Mouse (Mus musculus) left cerebral cortex, adult 18-20 months (tissue): ENCODE measurements around the gene Tmem232. TPM values are rescaled to one million over a fixed set of nuclear protein-coding genes. Genes with fewer than 3 reads are reported as not detected.
"Not testable (repeated sequence)": the region's sequence is repeated elsewhere in the genome, so short reads cannot be mapped to it uniquely, and the experiment has no call there.

Experiments
- DNase-seq, 2 experiments: peaks; one replicate each; pipeline ENCODE4 v3.0.0; 2021 to 2022; ENCODE audit warnings: low spot score in 2 of 2, mixed read lengths in 1 of 2
- microRNA-seq, 2 experiments: library from miRNA; unstranded; fragments of <30 nt; microRNA quantifications; one replicate each; pipeline ENCODE4 v1.2.0; 2021
- total RNA-seq, 2 experiments: library from RNA; stranded (reverse); gene quantifications; 2 replicates each; pipeline ENCODE4 v1.2.3; 2021

Tmem232 gene
- total RNA-seq, 2 experiments from 2014 or later: 1.9 to 2.5 TPM

DNA sequence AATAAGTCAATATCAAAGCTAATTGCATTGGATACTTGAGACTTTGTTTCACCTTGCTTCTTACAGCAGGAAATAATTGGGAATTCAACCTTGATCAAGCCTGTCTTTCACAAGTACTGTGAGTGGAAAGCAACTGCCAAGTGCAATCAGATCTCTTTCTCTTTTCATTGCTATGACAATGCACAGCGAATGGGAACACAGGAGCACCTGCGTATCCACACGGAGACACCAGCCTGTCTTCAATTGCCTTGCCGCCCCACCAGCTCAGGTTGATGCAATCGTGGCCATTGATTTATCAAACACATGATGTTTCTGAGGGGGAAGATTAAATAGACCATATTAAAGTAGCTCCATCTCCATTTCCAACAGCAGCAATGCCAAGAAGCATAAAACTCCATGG is 296.9 kb downstream of the Tmem232 start:
- no peak for DNase-seq

DNA sequence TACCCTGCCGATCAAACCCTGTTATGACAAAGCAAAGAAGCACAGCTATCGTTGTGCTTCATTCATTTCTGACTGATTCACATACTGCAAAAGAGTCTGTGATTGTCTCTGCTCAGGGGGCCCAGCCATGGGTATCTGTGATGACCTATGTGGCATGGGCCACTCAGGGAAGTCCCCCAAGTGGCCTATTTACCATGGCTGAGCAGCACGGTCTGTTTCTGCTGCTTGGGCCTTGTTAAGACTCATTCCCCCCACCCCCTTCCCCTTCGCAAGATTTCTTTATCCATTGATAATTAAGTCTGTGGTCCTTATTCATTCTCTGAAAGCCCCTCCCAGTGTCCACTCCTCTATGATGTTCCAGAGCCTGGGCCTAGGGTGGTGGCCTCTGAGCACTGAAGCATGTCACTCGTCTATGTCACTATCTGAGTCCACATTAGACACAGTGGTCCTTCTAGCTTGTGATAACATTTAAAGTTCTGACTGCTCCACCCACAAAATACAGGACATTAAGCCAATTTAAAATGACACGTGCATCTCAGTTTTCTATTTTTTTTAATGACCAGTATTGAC is 315.1 kb downstream of the Tmem232 start:
- DNase-seq: no peak

DNA sequence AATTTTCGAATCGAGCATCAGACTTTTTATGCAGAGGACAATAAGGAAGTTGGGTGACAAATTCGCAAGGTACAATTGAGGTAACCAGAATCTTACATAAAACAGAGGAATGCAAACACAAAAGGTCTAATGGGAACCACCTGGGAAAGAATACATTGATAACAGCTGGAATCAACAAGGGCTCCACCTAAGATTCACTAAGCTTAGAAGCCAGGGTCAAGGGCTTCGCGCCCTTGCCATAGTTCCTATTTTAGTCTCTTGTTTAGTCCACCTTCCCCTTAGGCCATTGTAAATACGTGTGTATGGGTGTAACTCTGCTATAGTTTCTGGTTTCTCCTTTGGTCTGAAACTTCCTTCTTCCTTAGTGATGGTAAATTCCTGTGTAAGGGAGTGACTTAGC is 318.9 kb downstream of the Tmem232 start:
- not testable (repeated sequence) for DNase-seq

Small RNA genes within 50 kb of the gene (microRNA-seq; reads per million reads assigned to microRNA genes)
- gene Gm25731: 0 reads per million in 2 experiments

Other genes starting within 250 kb of the Tmem232 start
- 100 to 1,000 TPM; 149 TPM for gene Vapa, start 72.8 kb upstream of the Tmem232 start, total RNA-seq
- not detected for gene Txndc2, start 101.4 kb upstream of the Tmem232 start, total RNA-seq
- 10 to 100 TPM; 50.2 to 51.1 TPM for gene Rab31, start 232.0 kb upstream of the Tmem232 start, total RNA-seq
- gene Ppp4r1, start 241.8 kb upstream of the Tmem232 start, total RNA-seq: 10 to 100 TPM; 36.3 to 45.4 TPM